Mouse (Mus musculus) neural tube, embryonic 15.5 days (tissue): ENCODE measurements around the gene Arpc1a. TPM values are rescaled to one million over a fixed set of nuclear protein-coding genes. Genes with fewer than 3 reads are reported as not detected.
A peak's percentile ranks its signal among the peaks of the same experiment; 100 is the strongest.
"Not testable (repeated sequence)": the region's sequence is repeated elsewhere in the genome, so short reads cannot be mapped to it uniquely, and the experiment has no call there.

Experiments used
- ATAC-seq: fragments of 200-750 bp; cut with Nextera tagmentation; 2 replicates; pipeline ENCODE4 v1.8.0; 2017; ENCODE audit warnings: mild to moderate bottlenecking, moderate TSS enrichment, moderate library complexity; ENCODE audit not compliant: low FRiP score
- H3K27ac ChIP-seq: fragments of 300-500 bp; sonication (generic); replicated peaks from 2 replicates; pipeline ENCODE4 v1.5.1; 2015; ENCODE audit warnings: mild to moderate bottlenecking, inconsistent platforms
- H3K27me3 ChIP-seq: fragments of 300-500 bp; sonication (generic); replicated peaks from 2 replicates; pipeline ENCODE4 v1.6.1; 2015; ENCODE audit warnings: inconsistent platforms
- H3K36me3 ChIP-seq: fragments of 300-500 bp; sonication (generic); 2 replicates; pipeline ENCODE4 v1.6.1; 2015; ENCODE audit warnings: inconsistent platforms
- H3K4me1 ChIP-seq: fragments of 300-500 bp; sonication (generic); 2 replicates; pipeline ENCODE4 v1.6.1; 2015; ENCODE audit warnings: inconsistent platforms
- H3K4me2 ChIP-seq: fragments of 300-500 bp; sonication (generic); 2 replicates; pipeline ENCODE4 v1.6.1; 2015; ENCODE audit warnings: inconsistent platforms, mild to moderate bottlenecking, moderate library complexity
- H3K4me3 ChIP-seq: fragments of 300-500 bp; sonication (generic); replicated peaks from 2 replicates; pipeline ENCODE4 v1.5.1; 2015; ENCODE audit warnings: mild to moderate bottlenecking, inconsistent platforms
- H3K9ac ChIP-seq: fragments of 300-500 bp; sonication (generic); replicated peaks from 2 replicates; pipeline ENCODE4 v1.6.1; 2015; ENCODE audit warnings: mild to moderate bottlenecking, inconsistent platforms
- H3K9me3 ChIP-seq: fragments of 300-500 bp; sonication (generic); replicated peaks from 2 replicates; pipeline ENCODE4 v1.6.1; 2016; ENCODE audit warnings: inconsistent platforms
- WGBS: fragments of 180-500 bp; shearing (Covaris S2); methylation state at CpG from one replicate; pipeline ENCODE4 v1.1.7; 2015; ENCODE audit warnings: mixed read lengths; 5-methylcytosine and 5-hydroxymethylcytosine counted together
- polyA plus RNA-seq: library from polyadenylated mRNA; unstranded; fragments of >200 nt; fragmentation: Nextera tagmentation; extraction: Ambion mirVana; gene quantifications from 2 replicates; pipeline ENCODE4 v1.2.1, GENCODE M21; 2015

Gene Arpc1a
- polyA plus RNA-seq, 1 experiment from 2014 or later: 232 TPM

GRCm38 (mm10) chr5:145081866-145082613 lies 1.6 kb upstream of the Arpc1a start:
- Histone ChIP-seq H3K36me3 (0 out of 2 replicates have a peak, but pooled peaks cover 3% of the 10 kb centered on the region), H3K4me1 (peaks cover 18% of the 10 kb centered on the region), H3K4me2 (no peak overlapping the region), H3K9ac (no peak overlapping the region), H3K27me3 (no peaks in the 10 kb centered on the region), H3K9me3 (no peaks in the 10 kb centered on the region), H3K27ac (no peak overlapping the region), H3K4me3 (no peak overlapping the region)
- WGBS: 89% methylated on average over 10 of the region's 10 CpGs
- no peak for ATAC-seq

GRCm38 (mm10) chr5:145083201-145083600 lies 429 bp upstream of the Arpc1a start:
- H3K9me3 ChIP-seq, H3K36me3 ChIP-seq, H3K27me3 ChIP-seq: not testable (repeated sequence)
- peak overlapping the region; percentile 99 for H3K9ac ChIP-seq
- H3K4me1 ChIP-seq: peaks cover 18% of the 10 kb centered on the region
- ATAC-seq: peak; percentile 18
- peak overlapping the region; percentile 73 for H3K4me2 ChIP-seq
- H3K4me3 ChIP-seq: peak overlapping the region; percentile 93
- peak overlapping the region; percentile 87 for H3K27ac ChIP-seq
- 51% methylated on average over 6 of the region's 6 CpGs for WGBS

- peak overlapping the region; percentile 99 for H3K9ac ChIP-seq
- peaks cover 24% of the 10 kb centered on the region for H3K4me1 ChIP-seq
- 0 out of 2 replicates have a peak, but pooled peaks cover 3% of the 10 kb centered on the region for H3K36me3 ChIP-seq
- H3K27ac ChIP-seq: no peak overlapping the region
- 78% methylated on average over 2 of the region's 2 CpGs for WGBS
- H3K27me3 ChIP-seq: no peaks in the 10 kb centered on the region
- no peaks in the 10 kb centered on the region for H3K9me3 ChIP-seq
- peak overlapping the region; percentile 93 for H3K4me3 ChIP-seq
- no peak for ATAC-seq
- peak overlapping the region; percentile 73 for H3K4me2 ChIP-seq
These were observed 1.2 kb downstream of the Arpc1a start for GRCm38 (mm10) chr5:145084822-145085221.

- Histone ChIP-seq H3K4me3 (no peak overlapping the region), H3K4me1 (peaks cover 28% of the 10 kb centered on the region), H3K27ac (no peak overlapping the region), H3K9me3 (no peaks in the 10 kb centered on the region), H3K9ac (no peak overlapping the region), H3K27me3 (no peaks in the 10 kb centered on the region), H3K4me2 (no peak overlapping the region), H3K36me3 (peaks cover 23% of the 10 kb centered on the region)
- ATAC-seq: no peak
- WGBS: 98% methylated on average over 2 of the region's 2 CpGs
These were observed 4.6 kb downstream of the Arpc1a start for GRCm38 (mm10) chr5:145088186-145088585.

GRCm38 (mm10) chr5:145089878-145090277 lies 6.2 kb downstream of the Arpc1a start:
- no peak for ATAC-seq
- Histone ChIP-seq H3K4me1 (peaks cover 21% of the 10 kb centered on the region), H3K27me3 (no peaks in the 10 kb centered on the region), H3K9ac (no peak overlapping the region), H3K36me3 (peaks cover 36% of the 10 kb centered on the region), H3K9me3 (no peaks in the 10 kb centered on the region), H3K27ac (no peak overlapping the region), H3K4me3 (no peak overlapping the region), H3K4me2 (no peak overlapping the region)
- 93% methylated on average over 3 of the region's 3 CpGs for WGBS

GRCm38 (mm10) chr5:145096195-145096594 lies 12.6 kb downstream of the Arpc1a start:
- ATAC-seq: no peak
- no peak overlapping the region for H3K4me2 ChIP-seq
- H3K9ac ChIP-seq: no peak overlapping the region
- H3K4me1 ChIP-seq: no peaks in the 10 kb centered on the region
- H3K36me3 ChIP-seq: peaks cover 93% of the 10 kb centered on the region
- WGBS: 88% methylated on average over 4 of the region's 4 CpGs
- H3K27me3 ChIP-seq: no peaks in the 10 kb centered on the region
- H3K9me3 ChIP-seq: no peaks in the 10 kb centered on the region
- H3K27ac ChIP-seq: no peak overlapping the region
- no peak overlapping the region for H3K4me3 ChIP-seq

GRCm38 (mm10) chr5:145098340-145098821 lies 14.8 kb downstream of the Arpc1a start:
- Histone ChIP-seq H3K4me2 (no peak overlapping the region), H3K36me3 (peaks cover 92% of the 10 kb centered on the region), H3K4me3 (no peak overlapping the region), H3K27ac (no peak overlapping the region), H3K27me3 (no peaks in the 10 kb centered on the region), H3K9me3 (no peaks in the 10 kb centered on the region), H3K4me1 (no peaks in the 10 kb centered on the region), H3K9ac (no peak overlapping the region)
- ATAC-seq: no peak
- 93% methylated on average over 10 of the region's 10 CpGs for WGBS

- no peaks in the 10 kb centered on the region for H3K27me3 ChIP-seq
- no peak overlapping the region for H3K27ac ChIP-seq
- H3K4me3 ChIP-seq: no peak overlapping the region
- WGBS: 96% methylated on average over 9 of the region's 9 CpGs
- ATAC-seq: no peak
- peaks cover 96% of the 10 kb centered on the region for H3K36me3 ChIP-seq
- no peak overlapping the region for H3K9ac ChIP-seq
- no peak overlapping the region for H3K4me2 ChIP-seq
- H3K9me3 ChIP-seq: no peaks in the 10 kb centered on the region
- H3K4me1 ChIP-seq: no peaks in the 10 kb centered on the region
These were observed 17.3 kb downstream of the Arpc1a start for GRCm38 (mm10) chr5:145100960-145101359.

GRCm38 (mm10) chr5:145101451-145101850 lies 17.8 kb downstream of the Arpc1a start:
- not testable (repeated sequence) for H3K4me3 ChIP-seq, H3K9ac ChIP-seq, H3K9me3 ChIP-seq, H3K27ac ChIP-seq, ATAC-seq, H3K27me3 ChIP-seq, H3K4me1 ChIP-seq, H3K4me2 ChIP-seq
- peaks cover 96% of the 10 kb centered on the region for H3K36me3 ChIP-seq
- 98% methylated on average over 11 of the region's 11 CpGs for WGBS

GRCm38 (mm10) chr5:145102706-145103105 lies 19.1 kb downstream of the Arpc1a start:
- no peak overlapping the region for H3K4me3 ChIP-seq
- WGBS: 87% methylated on average over 4 of the region's 4 CpGs
- H3K9me3 ChIP-seq: no peaks in the 10 kb centered on the region
- H3K36me3 ChIP-seq: peaks cover 95% of the 10 kb centered on the region
- H3K4me2 ChIP-seq: no peak overlapping the region
- no peaks in the 10 kb centered on the region for H3K27me3 ChIP-seq
- H3K9ac ChIP-seq: no peak overlapping the region
- no peak overlapping the region for H3K27ac ChIP-seq
- ATAC-seq: no peak
- H3K4me1 ChIP-seq: no peaks in the 10 kb centered on the region

- Histone ChIP-seq H3K4me3 (no peak overlapping the region), H3K4me2 (no peak overlapping the region), H3K9me3 (no peaks in the 10 kb centered on the region), H3K4me1 (no peaks in the 10 kb centered on the region), H3K9ac (no peak overlapping the region), H3K27ac (no peak overlapping the region), H3K27me3 (no peaks in the 10 kb centered on the region), H3K36me3 (peaks cover 93% of the 10 kb centered on the region)
- 81% methylated on average over 9 of the region's 9 CpGs for WGBS
- ATAC-seq: 0 out of 2 replicates have a peak, but pooled peaks have one; percentile 57
These were observed 20.7 kb downstream of the Arpc1a start for GRCm38 (mm10) chr5:145104328-145104727.

GRCm38 (mm10) chr5:145105694-145106275 lies 22.2 kb downstream of the Arpc1a start:
- Histone ChIP-seq H3K9ac (no peak overlapping the region), H3K4me3 (no peak overlapping the region), H3K9me3 (no peaks in the 10 kb centered on the region), H3K27me3 (no peaks in the 10 kb centered on the region), H3K27ac (no peak overlapping the region), H3K4me1 (no peaks in the 10 kb centered on the region), H3K36me3 (peaks cover 94% of the 10 kb centered on the region), H3K4me2 (no peak overlapping the region)
- ATAC-seq: no peak
- WGBS: 94% methylated on average over 9 of the region's 9 CpGs
